Mouse (Mus musculus) heart, postnatal 4 days (tissue): Measurements from ENCODE around the gene Tspan8. TPM values are rescaled to one million over a fixed set of nuclear protein-coding genes. Genes with fewer than 3 reads are reported as not detected.
"Not testable (repeated sequence)": the region's sequence is repeated elsewhere in the genome, so short reads cannot be mapped to it uniquely, and the experiment has no call there.

Experiments used
- DNase-seq: peaks from one replicate; pipeline ENCODE4 v3.0.0; 2021
- total RNA-seq, 2 experiments: library from RNA; stranded (reverse); gene quantifications; 2 replicates each; pipeline ENCODE4 v1.2.3; 2021

Tspan8 gene
- total RNA-seq: 1 to 10 TPM; 2.2 to 2.8 TPM

DNA sequence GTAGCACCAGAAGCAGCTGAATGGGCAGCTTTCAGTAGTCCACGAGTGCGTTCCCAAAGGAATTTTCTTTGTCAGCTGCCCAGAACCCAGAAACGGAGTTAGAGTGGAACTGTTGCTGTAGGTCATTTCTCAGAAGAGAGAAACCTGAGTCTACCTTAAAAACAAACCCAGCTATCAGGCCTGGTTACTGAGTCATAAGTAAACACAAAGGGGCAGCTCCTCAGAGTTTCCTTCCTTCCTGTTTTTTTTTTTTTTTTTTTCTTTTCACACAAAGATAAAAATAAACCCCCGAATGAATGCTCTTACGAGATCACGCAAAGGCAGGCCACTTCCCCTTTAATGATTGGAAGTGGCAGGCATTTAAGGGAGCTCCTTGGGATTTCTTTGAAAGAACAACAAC lies at the start of gene Tspan8:
Tspan8 (plus strand) TSS at position 322 of the 400 bp plus-strand sequence.
- no peak for DNase-seq

DNA sequence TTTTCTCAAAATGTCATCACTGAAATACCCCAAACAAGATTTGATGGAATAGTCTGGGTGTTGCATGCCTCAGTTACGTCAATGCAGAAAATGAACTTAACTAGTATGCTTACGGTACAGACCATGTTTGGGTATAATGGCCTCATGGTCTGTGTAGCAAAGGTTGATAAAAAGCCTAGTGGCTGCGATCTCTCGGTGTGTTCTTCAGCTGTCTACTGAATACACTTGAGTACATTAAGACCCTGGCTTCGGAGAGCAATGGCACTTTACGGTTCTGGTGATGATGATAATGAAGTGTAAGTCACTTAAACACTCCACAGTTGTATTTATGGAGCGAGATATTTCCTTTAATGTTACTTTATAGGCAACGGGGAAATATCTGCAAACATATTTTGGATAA lies 46.6 kb upstream of the Tspan8 start:
- no peak for DNase-seq

DNA sequence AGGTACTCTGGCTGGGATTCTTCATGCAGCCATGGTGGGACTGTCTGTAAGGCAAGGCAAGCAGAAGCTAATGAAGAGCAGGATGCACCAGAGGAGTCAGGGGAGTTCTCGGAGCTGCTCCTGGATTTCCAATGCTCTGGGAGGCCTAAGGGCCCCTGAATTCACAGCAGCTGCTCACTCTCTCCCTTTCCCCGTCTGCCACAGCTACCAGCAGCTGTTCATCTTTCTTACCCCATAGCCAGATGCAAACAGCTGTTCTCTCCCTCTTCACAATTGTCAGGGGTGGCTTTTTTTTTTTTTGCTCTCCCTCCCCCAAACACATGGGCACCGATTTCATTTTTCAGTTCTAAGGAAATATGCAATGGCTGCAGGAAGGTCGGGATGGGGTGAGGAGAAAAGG lies 42.2 kb upstream of the Tspan8 start:
- DNase-seq: peak; percentile 16

DNA sequence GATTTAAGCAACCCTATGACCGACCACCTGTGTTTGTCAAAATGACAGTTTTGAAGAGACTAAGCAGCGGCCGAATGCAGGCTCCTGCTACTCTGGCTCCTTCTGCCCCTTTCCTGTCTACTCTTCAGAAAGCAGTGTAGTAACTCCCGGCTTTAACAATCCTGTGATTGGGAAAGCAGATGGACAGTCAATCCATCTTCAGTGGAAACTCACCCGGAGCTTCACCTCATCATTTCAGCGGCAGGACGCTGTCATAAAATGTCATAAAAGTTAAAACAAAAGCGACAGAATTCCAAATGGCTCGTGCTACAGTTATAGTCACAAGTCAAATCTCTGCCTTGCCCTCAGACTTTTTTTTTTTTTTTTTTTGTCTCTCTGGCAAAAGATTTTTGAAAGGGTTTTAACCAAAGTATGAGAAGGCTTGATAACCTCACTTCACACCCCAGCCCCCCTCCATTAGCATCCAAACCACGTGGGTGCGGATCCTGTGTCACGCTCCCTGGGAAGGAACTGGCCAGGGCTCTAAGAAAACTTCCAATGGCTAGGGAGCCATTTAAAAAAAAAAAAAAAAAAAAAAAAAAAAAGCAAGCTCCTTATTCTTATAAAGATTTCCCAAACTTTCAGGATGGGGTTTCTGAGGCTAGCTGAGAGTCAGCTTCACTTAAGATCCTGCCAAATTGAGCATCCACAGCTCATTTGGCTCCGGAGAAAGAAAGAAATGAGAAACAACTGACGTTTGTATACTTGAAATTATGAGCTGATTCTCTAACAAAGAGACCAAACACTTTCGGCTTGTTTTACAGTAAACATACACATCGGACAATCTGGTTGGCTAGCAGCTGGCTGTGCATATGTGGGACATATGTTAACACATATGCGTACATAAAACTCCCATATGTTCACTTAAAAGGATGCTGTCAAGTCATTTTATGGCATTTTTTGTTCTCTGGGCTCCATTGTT lies 40.4 kb upstream of the Tspan8 start:
- no peak for DNase-seq

DNA sequence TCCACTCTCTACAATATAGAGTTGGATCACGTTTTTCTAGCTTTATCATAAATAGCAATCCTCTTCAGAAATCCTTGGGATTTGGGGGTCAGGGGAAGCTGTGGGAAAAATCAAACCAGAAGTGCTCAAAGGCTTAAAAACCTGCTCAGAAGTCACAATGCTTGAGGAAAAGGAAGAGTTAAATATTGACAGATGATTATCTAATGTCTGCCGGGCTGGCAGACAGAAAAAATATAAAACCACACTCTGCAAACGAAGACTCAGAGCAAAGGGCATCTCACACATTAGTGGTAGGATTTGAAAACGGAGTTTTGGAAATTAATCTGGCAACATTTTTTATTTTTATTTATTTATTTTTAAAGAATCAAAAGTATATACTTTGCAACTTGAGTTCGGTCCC lies 39.3 kb upstream of the Tspan8 start:
- no peak for DNase-seq

DNA sequence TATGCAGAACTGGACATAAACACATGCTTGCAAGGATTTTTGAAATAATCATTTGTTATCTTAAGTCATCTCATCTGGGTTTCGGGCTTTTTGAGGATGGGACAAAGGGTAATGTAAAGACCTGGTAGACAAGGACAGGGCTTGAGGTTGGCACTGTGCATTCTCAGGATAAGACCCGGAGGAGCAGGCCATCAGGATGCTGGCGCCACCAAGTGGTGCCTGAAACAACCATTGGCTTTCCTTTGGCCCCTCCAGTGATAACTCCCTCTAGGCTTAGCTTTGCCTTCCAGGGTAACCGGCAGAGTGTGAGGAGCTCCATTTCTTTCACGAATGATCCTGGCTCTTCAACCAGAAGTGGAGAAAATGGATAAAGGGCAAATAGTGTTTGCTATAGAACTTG lies 38.0 kb upstream of the Tspan8 start:
- DNase-seq: peak; percentile 14

DNA sequence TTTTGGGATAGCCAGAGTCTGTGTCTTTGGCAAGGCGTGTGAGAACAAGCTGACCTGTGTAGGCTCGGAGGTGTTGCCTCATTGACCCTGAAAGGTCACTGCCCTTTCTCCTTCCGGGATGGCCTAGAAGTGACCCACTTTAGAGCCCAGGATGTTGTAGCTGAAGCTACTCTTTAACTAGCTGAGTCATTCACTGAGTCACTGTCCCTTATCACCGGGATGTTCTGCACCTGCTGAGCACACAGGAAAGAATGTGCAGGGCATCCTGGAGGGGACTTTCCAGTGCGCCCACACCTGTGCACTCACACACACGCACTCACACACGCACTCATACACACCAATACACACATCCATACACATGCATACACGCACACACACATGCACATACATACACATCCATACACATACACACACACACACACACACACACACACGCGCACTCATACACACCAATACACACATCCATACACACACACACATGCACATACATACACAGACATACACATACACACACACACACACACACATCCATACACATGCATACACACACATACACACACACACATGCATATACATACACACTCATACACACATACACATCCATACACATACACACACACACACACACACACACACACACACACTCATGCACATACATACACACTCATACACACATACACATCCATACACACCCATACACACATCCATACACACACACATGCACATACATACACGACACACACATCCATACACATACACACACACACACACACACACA lies 36.2 kb upstream of the Tspan8 start:
- no peak for DNase-seq

DNA sequence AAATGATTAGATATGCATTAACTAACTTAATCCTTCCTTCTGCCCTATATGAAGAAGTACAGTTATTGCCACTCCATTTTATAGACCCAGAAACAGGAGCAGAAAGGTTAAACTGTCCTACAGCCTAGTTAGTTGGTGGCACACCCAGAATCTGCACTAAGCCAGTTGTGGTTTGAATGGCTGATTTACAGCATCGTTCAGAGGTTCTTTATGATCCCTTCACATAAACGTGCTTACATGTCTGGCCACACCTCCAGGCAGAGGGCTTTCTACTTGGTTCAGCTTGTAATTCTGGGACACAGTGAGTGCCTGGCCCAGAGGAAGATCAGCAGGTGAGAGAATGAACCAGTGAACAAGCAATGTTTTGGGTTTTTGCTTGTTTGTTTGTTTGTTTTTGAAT lies 33.4 kb upstream of the Tspan8 start:
- no peak for DNase-seq

DNA sequence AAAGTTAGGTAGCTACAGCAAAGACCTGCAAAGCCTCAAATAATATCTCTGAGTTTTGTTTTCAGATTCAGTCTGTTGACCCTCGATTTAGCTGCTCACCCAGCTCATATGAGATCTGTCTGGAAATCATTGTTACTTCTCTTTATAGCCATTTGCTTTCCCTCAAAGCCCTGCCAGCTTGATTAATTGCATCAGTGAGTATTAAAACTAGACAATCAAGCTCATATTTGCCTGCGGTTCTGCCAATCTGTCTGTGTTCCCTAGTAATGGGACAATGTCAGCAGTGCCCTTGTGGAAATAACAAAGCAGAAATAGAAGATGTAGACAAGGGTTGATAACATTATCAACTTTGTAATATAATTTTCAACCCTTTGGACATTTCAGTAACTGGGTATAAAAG lies 25.8 kb upstream of the Tspan8 start:
- DNase-seq: no peak

DNA sequence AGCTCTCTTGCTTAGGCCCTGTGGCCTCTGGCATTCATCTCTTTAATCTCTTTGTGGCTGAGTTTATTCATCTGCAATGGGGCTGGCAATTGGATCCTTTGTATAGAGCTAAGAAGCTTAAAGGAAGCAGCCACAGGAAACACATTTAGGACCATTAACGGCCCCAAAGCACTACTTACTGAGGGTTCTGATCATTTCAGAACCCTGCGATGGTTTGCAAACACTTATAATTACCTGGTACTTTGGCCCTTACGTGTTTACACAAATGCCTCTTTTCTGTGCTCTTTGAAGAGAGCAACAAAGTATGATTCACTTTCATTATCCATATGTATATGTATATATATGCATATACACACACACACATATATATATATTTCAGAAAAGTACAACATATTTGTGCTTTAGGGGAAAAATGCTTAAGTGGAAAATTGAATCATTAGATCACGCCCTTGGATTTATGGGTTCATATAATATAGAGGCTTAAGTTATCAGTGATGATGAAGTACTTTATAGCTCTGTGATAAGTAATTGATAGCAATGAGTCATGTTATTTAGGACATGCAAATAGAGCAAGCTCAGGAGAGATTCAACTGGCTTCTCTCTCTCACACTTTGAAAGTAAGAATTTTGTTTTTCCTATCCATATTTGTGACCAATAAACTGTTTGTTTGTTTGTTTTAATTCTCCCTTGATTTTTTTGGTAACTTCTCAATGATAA lies 20.4 kb upstream of the Tspan8 start:
- DNase-seq: no peak

DNA sequence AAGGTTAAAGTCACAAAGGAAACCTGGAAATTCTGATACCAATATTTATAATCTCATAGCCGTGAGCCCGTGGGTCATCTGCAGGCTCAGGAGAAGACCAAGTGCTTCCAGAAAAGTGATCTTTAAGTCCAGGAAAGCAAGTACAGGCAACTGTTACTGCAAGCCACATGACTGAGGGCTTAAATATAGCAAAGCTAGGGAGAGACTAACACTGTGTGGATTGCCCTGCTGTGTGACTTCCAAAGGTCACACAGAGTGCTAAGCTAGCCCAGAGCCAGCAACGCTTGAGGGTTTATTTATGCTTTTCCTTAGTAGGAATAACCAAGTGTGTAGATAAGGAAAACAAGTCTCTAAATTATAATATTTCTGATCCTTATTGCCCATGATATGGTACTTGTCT lies 15.2 kb upstream of the Tspan8 start:
- peak; percentile 5 for DNase-seq

DNA sequence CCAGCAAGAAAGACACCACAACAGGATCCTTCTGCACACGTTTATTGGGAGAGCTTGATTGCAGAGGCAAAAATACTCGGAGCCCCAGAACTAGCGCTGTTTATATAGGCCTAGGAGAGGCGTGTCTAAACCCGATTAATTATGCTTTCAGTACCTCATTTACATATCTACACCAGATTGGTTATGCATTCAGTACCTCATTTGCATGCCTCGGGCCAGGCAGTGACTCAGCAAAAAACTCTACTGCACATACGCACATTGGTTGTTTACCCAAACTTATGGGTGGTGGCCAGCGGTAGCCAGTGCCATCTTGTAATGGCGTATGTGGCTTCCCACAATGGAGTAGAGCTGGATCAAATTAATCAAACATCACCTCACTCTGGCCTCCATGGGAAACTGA lies 13.6 kb upstream of the Tspan8 start:
- not testable (repeated sequence) for DNase-seq

DNA sequence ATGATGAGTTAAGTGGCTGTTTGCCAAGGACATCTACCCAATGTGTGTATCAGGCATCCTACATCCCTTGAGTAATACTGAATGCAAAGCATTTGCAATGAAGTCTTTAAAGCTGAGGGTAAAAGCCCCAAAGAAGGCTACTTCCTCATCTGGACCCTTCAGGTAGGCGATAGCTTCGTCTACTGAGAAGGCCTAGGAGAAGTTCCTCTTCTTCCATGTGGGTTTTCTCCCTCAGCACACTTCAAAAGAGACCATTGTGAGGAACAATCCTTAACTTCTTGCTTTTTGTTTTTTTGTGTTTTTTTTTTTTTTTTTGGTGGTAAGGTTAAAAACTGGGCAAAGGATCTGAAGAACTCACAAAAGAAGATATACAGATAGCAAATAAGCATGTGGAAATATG lies 12.9 kb upstream of the Tspan8 start:
- DNase-seq: no peak

DNA sequence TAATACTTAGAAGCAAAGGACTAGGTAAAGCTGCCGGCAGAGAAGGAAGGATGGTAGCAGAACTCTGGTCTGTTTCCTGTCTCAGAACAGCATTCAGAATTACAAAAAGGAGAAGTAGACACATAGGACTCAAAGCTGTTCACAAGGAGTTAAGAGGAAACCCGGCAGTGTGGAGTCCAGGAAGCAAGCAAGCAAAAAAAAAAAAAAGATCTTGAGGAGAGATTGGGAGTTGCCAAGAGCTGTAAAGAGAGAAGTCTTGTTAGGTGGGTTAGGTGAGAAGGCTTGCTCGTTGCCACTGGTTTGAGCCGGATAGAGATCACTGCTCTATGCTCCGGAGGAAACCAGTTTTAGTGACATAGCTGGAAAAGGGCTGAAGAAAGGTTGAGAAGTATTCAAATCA lies 10.6 kb upstream of the Tspan8 start:
- no peak for DNase-seq

DNA sequence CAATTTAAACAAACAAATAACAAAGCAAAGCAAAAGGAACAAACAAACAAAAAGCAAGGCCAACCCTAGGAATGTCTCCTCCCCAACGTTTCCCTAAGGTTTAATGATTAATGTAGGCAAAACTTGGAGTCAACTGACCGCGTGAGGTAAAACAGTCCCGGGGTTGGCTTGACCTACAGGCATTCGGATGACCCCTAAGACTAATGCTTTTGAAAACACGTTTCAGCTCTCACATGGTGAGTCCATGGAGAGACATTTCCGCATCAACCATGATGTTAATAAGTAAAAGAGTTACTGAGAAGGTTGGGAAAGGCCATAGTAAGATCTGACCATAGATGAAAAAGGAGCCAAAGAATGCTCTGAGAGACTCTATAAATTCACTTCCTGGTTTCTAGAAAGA lies 7.5 kb upstream of the Tspan8 start:
- no peak for DNase-seq

DNA sequence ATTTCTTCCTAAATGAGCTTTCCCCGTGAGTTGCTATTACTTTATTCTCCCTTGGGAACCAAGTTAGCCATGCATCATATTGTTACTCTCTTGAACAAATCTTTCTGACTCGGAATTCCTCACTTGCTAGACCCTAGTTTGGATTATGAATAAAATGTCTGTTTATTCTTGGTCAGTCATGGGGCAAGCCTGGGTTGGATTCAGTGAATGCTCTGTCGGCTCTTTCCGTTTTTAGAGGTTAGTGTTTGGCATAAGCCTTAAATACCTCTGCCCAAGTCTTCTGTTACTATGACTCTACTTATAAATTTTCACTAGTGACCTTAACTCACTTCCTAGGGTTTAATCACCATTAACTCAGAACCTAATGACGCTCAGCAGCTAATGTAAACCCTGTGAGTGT lies 5.1 kb upstream of the Tspan8 start:
- no peak for DNase-seq

DNA sequence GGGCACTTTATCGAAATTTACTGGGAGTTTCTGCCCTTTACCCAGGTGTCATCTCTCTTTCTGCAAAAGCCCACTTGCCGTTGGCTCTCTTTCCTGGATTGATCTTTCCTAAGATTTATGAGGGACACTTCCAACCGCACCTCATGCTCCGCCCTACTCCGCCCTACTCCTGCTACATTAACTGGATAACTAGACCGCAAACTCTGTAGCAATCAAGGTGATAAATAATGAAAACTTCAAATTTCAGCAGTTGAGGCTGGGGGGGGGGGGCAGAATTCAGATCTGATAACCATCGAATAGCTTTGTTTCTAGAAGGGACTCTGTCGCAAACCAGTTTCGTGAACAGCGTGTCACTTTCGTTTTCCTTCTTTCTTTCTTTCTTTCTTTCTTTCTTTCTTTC lies 1.8 kb upstream of the Tspan8 start:
- DNase-seq: no peak

DNA sequence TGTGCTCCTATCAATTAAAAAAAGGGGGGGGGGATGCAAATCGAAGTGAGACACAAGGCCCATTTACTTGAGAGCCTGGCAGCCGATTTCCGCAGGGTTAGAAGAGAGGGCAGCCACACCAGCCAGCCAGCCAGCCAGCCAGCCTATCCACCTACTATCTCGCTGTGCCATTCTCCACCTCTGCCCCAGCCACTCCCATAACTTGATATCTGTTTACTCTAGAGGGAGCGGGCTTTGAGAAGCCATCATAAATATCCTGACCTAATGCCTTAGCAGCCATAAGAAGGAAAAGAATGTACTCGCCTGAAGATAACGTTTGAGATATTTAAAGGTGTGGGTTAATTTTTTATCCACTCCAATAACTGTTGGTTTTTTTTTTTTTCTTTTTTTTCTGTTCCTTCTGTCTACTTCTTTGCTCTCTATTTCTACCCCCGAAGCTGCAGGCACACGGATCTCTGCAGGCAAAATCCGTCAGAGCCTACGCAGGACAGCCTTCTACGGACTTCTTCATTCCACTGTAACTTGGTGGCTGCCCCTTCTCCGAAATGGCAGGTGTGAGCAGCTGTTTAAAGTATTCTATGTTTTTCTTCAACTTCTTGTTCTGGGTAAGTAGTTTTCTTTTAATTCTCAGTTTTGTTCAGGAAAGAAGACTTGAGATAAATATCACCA lies 558 bp downstream of the Tspan8 start:
- DNase-seq: no peak

DNA sequence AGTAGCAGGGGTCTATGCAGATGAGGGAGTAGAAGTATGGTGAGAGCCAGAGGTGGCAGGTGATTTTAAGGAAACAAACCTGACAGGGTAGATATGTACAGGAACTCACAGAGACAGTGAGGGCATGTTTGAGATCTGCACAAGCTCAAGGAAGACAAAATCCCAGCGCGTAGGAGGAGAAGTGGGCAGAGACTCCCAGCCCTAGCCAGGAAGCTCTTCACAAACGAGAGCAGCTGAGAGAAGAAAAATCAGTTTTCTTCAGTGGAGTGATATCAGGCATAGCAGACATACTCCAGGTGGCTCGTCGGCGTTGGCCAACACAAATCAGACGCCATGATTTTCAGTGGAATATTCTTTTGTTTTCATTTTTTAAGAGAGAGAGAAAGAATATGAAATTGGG lies 8.7 kb downstream of the Tspan8 start:
- DNase-seq: no peak

DNA sequence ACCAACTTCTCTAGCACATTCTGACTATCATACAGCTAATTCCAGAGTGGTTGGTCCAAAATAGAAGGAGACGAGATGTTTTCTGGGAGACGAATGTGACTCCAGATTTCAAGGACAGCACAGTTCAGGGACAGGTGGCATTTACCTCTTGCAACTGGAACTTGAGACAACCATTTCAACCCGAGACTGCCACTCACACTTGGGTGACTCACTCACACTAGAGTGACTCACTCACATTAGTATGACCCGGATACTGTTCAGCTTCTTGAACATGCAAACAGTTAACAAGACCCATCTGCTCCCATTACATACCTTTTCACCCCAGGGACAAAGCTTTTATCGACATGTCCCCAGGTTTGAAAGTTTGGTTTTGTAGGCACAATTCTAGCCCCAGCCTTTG lies 12.2 kb downstream of the Tspan8 start:
- no peak for DNase-seq

DNA sequence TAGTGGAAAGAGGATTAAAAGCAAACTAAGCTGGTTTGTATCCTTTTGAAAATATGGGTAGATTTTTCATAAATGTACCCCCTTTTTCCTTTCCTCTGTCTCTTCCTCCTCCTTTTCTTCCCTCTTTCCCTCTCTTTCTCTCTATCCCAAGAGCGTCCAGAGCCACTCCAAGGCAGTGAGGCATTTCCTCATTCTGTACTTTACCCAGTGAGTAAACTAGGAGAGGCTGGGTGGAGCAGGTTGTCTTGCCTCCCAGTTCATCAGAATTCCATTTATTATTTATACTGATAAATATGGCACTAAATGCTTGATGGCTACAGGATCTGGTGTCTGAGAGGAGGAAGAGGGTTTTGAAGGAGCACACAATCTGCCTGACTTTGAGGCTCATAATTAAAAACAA lies 13.1 kb downstream of the Tspan8 start:
- DNase-seq: no peak

DNA sequence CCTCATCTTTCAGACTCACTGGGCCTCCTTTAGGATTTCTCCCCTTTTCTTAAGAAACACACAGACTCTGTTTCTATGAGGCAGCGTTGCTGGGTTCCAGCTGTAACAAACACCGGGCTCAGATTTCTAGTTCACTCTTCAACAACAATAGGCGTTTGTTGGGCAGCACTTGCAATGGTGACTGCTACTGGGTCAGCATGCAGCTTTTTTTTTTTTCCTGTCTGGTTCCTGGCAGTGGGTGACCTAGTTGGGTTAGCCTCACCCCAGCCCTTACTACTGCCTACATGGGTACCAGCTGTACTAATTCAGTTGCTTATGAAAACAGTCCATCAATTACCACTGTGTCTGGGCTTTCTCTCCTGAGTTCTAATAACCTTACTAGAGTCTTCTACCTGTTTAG lies 14.1 kb downstream of the Tspan8 start:
- no peak for DNase-seq

DNA sequence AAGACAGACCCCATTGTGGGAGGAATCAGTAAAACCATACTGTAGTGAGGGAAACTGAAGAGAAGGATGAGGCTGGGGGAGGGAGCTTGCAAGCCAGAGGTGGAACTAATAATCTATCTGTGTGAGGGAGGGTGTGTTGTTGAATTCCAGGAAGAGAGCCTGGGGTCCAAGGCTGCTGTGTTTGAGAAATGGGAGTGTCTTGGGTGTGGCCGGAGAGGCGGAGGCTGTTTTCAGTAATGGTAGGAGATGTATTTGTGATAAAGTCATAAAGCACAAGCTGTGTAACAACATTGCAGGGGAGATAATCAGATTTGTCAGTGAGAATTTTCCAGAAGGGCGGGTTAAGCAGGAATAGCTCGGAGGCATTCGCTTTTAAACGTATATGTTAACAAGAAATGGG lies 17.4 kb downstream of the Tspan8 start:
- DNase-seq: no peak
